Mouse (Mus musculus): ENCODE results near the gene Htr1d.

Htr1d gene

GRCm38 (mm10) chr4:136452286-136452685 lies 29.0 kb downstream of the Htr1d start:
- no peak for DNase-seq (ENCODE audit: low spot score in 2 of 2)

DNA sequence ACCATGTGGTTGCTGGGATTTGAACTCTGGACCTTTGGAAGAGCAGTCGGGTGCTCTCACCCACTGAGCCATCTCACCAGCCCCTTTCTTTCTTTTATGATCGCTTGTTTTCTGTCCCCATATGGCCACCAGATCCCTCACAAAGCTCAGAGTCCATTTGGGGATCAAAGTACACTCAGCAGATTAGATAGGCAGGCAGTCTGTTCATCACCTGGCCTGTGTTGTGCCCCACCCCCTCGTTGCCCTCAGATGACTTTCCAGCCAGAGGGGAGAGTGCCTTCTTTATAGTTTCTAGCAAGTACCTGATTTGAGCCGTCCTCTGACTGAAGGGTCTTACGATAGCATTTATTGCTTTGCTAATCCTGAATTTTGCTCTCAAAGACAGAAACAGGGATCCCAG lies 29.5 kb downstream of the Htr1d start:
- DNase-seq (ENCODE audit: low spot score in 2 of 2) = no peak

GRCm38 (mm10) chr4:136454850-136455260 lies 31.5 kb downstream of the Htr1d start:
- DNase-seq (ENCODE audit: low spot score in 2 of 2) = peak; percentile 50 to 73

- no peak for DNase-seq (ENCODE audit: low spot score in 2 of 2)
These were observed 33.3 kb downstream of the Htr1d start for GRCm38 (mm10) chr4:136456516-136457218.

GRCm38 (mm10) chr4:136458276-136458675 lies 35.0 kb downstream of the Htr1d start:
- DNase-seq (ENCODE audit: low spot score in 2 of 2) = no peak

GRCm38 (mm10) chr4:136459210-136459609 lies 35.9 kb downstream of the Htr1d start:
- no peak for DNase-seq (ENCODE audit: low spot score in 2 of 2)

GRCm38 (mm10) chr4:136461206-136461605 lies 37.9 kb downstream of the Htr1d start:
- DNase-seq (ENCODE audit: low spot score in 2 of 2) = no peak

DNA sequence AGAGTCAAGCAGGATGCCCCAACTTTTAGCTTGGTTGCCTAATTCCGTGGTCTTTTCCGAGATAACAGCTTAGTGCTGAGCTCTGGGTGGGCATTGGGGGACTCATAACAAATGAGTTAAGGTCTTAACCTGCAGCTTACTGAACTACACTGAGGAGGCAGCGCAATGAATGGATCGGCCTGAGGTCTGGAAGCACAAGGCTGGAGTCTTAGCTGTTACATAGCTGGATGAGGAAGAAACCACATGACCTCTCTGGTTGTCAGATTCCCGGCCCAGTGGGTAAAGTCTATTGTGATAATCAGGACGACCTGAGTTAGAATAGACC lies 38.4 kb downstream of the Htr1d start:
- DNase-seq (ENCODE audit: low spot score in 2 of 2) = no peak

GRCm38 (mm10) chr4:136462086-136462838 lies 38.9 kb downstream of the Htr1d start, which contains the start of gene 6030445D17Rik:
Gene 6030445D17Rik (plus strand): TSS chr4:136462250.
- peak; percentile 22 to 45 for DNase-seq (ENCODE audit: low spot score in 2 of 2)

DNA sequence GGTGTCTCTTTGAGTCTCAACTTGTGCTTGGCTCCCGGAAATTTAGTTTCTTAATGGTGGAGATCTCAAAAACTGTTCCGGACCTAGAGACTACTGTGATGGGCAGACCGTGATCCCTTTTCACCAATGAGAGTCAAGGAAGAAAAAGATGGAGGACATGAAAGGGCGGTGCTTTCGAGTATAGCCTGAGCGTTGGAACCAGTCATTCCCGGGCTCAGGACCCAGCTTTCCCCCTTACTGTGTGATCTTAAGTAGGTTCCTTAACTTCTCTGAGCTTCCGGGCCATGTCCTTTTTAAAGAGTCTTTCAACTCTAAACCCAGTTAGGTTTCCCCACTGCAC lies 39.5 kb downstream of the Htr1d start:
- DNase-seq (ENCODE audit: low spot score in 2 of 2) = no peak

DNA sequence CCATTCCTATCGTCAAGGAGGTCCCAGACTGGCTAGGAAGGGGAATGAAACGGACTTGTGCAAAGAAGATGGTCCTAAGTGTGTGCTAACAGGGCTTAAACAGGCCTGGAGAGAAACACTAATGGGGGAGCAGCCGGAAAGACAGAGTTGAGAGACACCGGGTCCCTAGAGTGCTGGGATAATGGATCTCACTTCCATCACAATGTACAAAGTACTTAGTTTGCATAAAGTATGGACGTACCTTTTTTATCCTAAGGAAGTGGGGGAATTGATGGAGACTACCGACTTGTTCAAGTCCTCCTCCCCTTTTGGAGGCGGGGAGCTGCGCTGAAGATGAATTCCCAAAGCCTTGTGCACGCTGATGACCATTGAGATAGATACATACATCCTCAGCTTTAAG lies 40.1 kb downstream of the Htr1d start:
- no peak for DNase-seq (ENCODE audit: low spot score in 2 of 2)

- DNase-seq (ENCODE audit: low spot score in 2 of 2) = no peak
These were observed 42.9 kb downstream of the Htr1d start for GRCm38 (mm10) chr4:136466226-136466625.

GRCm38 (mm10) chr4:136468553-136469327 lies 45.4 kb downstream of the Htr1d start:
- no peak for DNase-seq (ENCODE audit: low spot score in 2 of 2)

DNA sequence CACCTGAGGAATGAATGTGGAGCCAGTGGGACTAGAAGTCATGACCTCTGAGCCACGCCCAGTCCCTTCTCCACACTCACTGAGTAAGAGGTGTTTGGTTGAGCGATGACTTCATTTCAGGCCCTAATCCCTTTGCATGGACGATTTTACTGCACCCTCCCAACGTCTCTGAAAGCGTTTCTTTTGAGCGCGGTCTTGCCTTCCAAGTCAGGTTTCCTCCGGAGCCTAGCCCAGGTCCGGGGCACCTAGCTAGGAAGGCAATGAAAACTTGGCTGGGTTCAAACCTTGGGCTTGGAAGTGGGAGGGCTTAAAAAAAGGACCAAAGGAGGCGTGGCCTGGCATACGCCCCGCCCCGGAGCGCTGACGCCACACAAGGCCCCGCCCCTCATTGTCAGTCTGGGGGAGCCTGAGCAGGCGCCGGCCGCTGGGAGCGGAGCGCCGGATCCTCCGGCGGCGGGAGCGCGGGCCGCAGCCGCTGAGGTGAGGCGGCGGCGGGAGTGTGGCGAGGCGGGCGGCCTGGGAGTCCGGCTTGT lies 46.1 kb downstream of the Htr1d start, which contains the start of gene Luzp1:
Luzp1 (plus strand) TSS at position 391 of the 533 bp plus-strand sequence.
- DNase-seq (ENCODE audit: low spot score in 2 of 2) = peak; percentile 76 to 85

DNA sequence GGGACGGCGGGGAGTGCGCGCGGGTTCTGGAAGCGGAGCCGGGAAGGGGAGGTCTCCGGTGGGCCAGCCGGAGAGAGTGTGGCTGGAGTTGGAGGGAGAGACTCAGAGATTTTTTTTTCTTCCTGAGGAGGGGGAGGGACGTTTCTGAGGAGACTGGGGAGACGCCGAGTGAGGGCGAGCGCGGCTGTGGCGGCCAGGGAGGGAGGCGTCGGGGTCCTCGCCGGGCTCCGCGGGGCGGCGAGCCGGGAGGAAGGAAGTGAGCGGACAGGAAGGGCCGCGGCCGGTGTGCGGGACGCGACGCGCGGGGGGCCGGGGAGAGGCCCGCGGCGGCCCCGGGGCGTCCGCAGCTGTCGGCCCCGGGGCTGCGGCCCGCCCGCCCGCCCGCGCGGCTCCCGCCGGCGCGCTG lies 46.6 kb downstream of the Htr1d start:
- peak in 1 of 2 experiments; percentile 10 for DNase-seq (ENCODE audit: low spot score in 2 of 2)

GRCm38 (mm10) chr4:136470347-136471071 lies 47.2 kb downstream of the Htr1d start:
- peak; percentile 31 to 42 for DNase-seq (ENCODE audit: low spot score in 2 of 2)

- DNase-seq (ENCODE audit: low spot score in 2 of 2) = no peak
These were observed 53.4 kb downstream of the Htr1d start for GRCm38 (mm10) chr4:136476692-136477091.

GRCm38 (mm10) chr4:136486549-136486948 lies 63.2 kb downstream of the Htr1d start:
- no peak for DNase-seq (ENCODE audit: low spot score in 2 of 2)

Data from spleen, postnatal 10 days (tissue).